Mouse (Mus musculus) fat pad, adult 2 months (tissue): ENCODE results near the gene Olfr2.
"Not testable (repeated sequence)": the region's sequence is repeated elsewhere in the genome, so short reads cannot be mapped to it uniquely, and the experiment has no call there.

ENCODE experiments used
- DNase-seq: peaks from one replicate; pipeline ENCODE4 v3.0.0-alpha.2; 2011; ENCODE audit warnings: low read depth, low spot score; ENCODE audit errors: extremely low read depth

The Olfr2 gene

GRCm38 (mm10) chr7:107005972-107006371 is at the start of gene Olfr2:
TSS of gene Olfr2 (minus strand) at chr7:107006072.
- no peak for DNase-seq

- DNase-seq: no peak
These were observed 41.7 kb upstream of the Olfr2 start for GRCm38 (mm10) chr7:107047578-107047977.

DNA sequence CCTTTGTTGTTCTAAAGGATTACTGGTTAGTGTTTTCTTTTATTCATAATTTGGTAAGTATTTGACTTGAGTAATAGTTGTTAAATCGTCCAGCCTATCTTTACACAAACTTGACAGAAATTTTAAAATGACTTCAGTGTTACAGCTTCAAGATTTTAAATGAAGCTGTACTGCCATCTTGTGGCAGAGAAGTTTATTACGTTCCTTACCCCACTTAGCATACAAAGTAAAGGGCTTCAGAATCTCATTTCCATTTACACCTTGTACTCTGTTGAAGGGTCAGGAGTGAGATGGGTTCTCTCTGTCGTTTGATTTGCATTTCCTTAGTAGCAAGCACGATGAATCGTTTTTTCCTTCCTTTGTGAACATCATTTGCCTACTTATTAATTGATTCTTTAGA is 40.0 kb upstream of the Olfr2 start:
- DNase-seq: no peak

- no peak for DNase-seq
These were observed 38.5 kb upstream of the Olfr2 start for GRCm38 (mm10) chr7:107044407-107044806.

DNA sequence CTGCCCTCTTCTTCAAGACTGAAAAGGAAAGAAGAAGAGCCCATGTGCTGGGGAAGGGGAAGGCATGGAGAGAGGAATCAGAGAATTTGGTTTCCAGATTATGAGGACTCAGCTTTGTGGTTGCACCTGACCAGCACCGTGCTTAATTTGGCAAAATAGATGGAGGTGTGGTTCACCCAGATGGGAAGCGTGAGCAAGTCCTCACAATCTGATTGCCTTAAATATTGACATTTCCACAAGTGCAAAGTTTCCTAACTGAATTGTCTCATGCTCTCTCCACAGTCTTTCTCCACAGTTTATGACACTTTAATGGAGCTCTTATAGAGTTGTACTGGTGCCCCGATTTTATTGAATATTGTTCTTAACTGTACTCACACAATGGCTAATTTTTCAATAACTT is 37.3 kb upstream of the Olfr2 start:
- DNase-seq: no peak

DNA sequence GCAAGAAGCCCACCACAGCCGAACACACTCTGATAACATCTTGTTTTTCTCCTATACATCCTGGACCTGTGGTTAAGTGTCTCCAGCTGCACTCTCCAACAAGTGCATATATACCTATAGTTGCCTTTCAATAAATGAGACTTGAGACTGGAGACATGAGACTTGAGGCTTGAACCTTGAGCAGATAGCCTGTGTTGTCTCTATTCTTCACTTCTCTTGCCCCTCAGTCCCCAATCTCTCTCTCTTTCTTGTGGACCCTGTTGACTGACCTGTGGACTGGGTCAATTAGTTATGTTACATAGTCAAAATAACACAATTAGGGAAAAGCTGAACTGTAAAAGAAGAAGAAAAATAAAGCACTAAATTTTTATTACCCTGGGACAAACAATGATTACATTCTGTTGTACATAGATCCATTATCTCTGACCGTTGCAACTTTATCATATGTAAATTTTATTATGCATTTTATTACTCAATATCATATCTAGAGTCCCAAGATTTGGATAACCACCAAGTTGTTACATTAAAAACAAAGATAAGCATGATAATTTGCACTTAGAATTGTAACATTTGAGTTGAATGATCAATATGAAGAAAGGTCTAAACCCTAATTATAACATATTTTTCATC is 34.2 kb upstream of the Olfr2 start:
- DNase-seq: no peak

GRCm38 (mm10) chr7:107030874-107031273 is 25.0 kb upstream of the Olfr2 start, which contains the start of gene Olfr713:
TSS of gene Olfr713 (plus strand) at chr7:107031174.
- peak; percentile 59 for DNase-seq

- no peak for DNase-seq
These were observed 1.7 kb downstream of the Olfr2 start for GRCm38 (mm10) chr7:107004169-107004568.

GRCm38 (mm10) chr7:107000798-107001197 is 5.1 kb downstream of the Olfr2 start:
- peak; percentile 7 for DNase-seq

- no peak for DNase-seq
These were observed 20.6 kb downstream of the Olfr2 start for GRCm38 (mm10) chr7:106985236-106985635.

GRCm38 (mm10) chr7:106975353-106975752 is 30.5 kb downstream of the Olfr2 start, which contains the start of gene Olfr711:
TSS of gene Olfr711 (minus strand) at chr7:106975453.
- DNase-seq: no peak

DNA sequence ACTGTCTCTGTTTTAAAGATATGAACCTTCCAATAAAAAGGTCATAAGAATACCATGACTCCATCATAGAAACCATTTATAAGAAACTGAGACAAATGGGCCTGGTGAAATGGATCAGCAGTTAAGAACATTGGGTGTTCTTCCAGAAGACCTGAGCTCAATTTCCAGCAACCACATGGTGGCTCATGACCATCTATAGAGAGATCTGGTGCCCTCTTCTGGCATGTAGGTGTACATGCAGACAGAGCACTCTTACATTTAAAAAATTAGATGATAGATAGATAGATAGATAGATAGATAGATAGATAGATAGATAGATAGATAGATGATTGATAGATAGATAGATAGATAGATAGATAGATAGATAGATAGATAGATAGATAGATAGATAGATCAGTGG is 38.4 kb downstream of the Olfr2 start:
- not testable (repeated sequence) for DNase-seq

DNA sequence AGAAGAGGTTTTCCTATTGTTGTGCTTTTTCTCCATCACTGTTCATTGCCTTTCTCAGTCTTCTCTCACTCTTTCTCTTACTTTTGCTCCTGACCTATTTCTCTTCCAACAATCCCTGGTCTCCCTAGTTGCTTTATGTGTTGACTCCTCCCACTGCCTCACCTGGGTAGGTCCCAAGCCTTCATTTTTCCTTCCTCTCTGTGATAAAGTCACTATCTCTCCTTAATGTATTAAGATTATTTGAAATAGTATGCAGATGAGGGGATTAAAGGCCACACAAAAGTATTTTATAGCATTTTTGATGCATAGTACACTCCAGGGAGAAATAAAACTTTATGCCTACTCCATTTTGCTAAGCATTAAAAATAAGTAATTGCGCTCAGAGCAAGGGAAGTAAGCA is 42.0 kb downstream of the Olfr2 start, which contains the start of gene Olfr6:
Olfr6 (minus strand) TSS at position 101 of the 400 bp plus-strand sequence.
- no peak for DNase-seq

GRCm38 (mm10) chr7:106948212-106948611 is 57.7 kb downstream of the Olfr2 start, which contains the start of gene Olfr710:
TSS of gene Olfr710 (minus strand) at chr7:106948312.
- DNase-seq: no peak
